Mouse (Mus musculus) urinary bladder, postnatal 14 days (tissue): ENCODE data around the gene St13.

Experiments used
- DNase-seq: peaks from one replicate; pipeline ENCODE4 v3.0.0; 2021; ENCODE audit warnings: low spot score

The St13 gene

DNA sequence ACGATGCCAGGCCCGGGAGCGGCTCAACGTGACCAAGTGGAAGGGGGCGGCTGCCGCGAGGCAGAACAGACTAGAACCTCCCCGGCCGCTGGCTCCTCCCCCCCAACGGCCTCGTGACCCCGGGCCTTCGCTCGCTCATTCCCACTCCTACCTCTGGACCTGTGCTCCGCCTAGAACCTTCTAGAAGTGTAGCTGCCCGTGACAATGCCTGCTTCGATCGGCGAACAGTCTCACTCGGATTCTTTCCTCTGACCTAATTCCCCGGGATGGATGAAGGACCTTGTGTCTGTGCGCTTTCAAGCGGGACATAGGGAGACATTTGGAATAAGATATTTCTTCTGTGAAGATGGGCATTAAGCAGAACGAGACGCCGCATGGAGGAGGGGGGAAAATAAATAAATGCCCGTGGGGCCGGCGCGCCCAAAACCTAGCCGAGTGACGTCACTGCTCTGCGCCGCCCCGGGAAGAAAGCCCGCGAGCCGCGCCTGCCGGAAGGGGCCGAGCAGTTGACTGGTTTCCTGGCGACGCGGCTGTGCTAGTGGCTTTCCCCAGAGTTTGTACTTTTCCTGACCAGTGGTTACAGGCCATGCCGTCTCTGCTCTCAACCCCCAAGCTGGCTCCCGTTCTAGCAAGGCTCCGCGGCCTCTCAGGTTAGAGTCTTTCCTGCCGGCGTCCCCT is at the start of gene St13, which contains the start of gene Xpnpep3:
Gene St13 (minus strand): TSS at position 440 of the 678 bp plus-strand sequence.
Gene Xpnpep3 (plus strand): TSS at position 501 of the 678 bp plus-strand sequence.
- DNase-seq = peak; percentile 97

DNA sequence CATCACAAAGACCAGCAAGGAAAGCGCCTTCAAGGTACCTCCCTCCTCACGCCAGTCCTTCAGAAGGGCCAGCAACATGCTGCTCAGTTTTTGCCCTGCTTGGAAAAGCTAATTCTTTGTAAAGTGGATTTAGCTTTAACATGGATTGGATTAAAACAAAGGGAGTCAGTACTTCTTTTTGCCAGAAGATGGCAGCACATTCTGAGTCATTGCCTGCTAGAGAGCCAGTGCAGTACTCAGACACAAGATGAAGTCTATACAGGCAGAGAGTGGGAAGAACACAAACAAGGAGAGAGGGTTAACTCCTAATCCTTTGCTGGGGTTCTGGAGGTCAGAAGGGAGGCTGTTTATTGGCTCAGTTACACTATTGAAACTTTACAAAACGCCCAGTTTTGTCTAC is 48.6 kb upstream of the St13 start:
- DNase-seq = peak; percentile 68

DNA sequence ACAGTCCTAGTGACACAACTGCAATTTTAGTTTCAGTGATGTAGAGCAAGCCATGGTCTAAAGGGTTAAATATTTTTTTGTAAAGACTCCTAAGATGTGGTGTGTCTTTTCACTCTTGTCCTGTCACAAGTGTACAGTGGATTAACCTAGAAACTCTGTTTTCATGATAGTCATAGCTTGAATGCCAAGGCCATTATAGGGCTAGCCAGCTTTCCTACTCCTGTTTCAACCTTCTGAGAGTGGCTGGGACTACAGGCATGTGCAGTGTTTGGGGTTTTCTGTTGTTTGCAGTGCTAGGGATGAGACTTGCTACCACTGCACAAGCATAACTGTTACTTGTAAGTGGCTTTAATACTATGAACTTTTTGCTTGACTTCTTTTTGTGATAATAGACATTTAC is 39.4 kb upstream of the St13 start:
- no peak for DNase-seq

DNA sequence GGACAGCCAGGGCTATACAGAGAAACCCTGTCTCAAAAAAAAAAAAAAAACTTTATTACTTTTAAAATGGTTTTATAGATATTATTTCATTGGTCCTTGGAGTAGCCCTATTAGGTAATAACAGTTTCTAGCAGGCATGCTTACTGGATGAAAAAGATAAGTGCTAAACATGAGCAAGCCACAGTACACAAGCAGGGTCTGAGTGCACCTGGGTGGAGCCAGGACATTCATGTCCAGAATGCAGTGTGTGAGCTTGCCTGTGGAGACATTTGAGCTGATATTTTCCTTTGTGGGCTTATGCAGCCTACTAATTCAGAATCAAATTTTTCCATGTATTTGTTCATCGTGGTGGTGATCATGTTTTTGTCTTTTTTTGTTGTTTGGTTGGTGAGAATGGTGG is 38.5 kb upstream of the St13 start:
- no peak for DNase-seq

DNA sequence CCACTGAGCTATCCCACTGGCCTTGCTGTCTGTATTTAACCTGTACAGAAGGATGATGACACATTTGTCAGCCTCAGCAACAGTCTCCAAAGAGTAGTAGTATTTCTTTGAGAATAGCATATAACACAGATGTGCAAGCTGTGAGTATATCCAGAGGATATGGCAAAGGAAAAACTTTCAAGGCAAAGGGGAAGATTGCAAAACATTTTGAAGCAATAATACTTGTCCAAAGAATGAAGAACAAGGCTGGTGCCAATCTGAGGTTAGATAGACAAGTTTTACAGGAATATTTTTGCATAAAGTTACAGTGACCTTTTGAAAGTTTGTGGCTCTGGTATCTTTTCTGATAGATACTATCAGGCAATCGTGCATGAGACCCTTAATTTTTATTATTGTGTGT is 31.3 kb upstream of the St13 start:
- DNase-seq = no peak

DNA sequence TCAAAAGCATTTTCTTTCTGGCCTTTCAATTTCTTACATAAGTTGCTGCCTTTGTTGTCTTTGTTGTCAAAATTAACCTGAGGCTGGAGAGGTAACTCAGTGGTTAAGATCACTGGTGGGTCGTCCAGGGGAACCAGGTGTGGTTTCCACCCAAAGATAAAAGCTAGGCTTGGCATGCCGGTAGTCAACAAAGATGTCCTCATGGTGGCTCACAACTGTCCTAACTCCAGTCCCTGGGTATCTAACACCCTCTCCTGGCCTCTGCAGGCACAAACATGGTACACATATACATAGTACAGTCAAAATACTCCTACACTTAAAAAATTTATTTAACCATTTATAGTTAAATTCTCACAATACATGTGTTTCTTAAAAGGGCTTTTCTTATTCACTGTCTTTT is 28.1 kb upstream of the St13 start:
- no peak for DNase-seq

DNA sequence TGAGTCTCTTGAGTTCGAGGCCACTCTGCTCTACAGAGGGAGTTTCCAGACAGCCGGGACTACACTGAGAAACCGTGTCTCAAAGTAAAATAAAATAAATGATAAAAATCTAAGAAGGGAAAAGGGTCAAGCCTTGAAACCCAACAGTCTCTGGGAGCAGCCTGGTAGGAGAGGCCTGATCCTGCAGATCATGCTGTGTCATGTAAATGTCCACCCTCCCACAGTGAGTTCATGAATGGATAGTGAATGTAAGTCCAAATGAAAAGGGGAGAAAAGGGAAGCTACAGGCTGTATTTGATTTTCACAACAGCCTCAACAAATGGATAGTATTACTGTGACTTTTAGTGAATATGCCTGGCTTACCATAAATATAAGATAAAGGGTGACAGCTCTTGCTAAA is 25.4 kb upstream of the St13 start:
- DNase-seq = no peak

DNA sequence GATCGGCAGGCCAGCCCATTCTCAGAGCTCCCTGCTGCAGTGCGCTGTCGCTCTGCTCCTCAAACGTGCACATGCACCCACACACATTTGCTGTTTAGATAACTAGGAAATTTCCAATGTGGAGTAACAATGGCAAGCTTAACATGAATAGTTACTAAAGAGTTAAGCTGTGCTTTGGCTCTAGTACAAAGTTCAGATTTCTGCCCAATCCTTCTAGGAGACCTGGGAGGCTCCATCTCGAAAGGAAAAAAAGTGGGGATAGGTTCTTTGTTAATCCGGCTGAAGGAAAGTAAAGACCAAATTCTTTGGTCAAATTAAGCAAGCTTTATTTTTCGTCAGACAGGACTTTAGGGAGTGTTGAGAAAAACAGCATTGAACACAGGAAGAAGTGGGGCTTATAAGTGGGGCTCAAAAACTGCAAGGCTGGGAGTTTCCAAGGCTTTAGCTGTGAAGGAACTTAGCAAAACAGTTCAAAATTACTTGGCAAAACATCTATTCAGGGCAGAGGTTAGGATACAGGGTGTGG is 22.3 kb upstream of the St13 start:
- no peak for DNase-seq

DNA sequence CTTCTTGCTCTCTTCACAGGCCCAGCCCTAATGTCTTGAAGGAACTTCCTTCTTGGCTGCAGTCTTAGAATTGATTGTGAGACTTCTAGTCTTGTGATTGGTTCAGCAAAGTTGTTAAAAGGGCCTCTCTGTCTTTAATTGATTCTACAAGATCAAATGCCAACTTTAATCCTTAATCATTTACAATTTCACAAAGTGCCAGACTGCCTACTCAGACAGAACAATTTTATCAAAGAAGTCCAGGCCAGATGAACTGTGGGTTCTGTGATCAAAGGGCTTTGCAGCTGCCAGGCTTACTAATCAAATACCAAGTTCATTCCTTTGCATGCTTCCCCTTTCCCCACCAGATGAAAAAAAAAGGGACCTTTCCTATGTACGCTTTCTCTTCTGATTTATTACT is 21.6 kb upstream of the St13 start:
- DNase-seq = no peak

DNA sequence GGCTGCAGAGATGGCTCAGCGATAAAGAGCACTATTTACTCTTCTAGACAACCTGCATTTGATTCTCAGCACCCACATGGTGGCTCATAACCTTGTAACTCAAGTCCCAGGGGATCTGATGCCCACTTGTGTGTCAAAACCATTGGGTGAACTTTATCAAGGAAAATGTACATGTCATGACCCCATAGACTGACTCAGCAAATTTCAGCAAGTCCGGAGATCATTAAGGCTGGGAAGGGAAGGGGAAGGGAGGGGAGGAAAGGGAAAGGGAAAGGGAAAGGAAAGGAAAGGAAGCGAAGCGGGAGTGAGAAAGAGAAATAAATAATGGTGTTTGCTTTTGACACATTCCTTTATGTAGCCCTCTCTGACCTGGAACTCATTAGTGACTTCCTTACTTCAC is 18.2 kb upstream of the St13 start:
- DNase-seq = no peak

DNA sequence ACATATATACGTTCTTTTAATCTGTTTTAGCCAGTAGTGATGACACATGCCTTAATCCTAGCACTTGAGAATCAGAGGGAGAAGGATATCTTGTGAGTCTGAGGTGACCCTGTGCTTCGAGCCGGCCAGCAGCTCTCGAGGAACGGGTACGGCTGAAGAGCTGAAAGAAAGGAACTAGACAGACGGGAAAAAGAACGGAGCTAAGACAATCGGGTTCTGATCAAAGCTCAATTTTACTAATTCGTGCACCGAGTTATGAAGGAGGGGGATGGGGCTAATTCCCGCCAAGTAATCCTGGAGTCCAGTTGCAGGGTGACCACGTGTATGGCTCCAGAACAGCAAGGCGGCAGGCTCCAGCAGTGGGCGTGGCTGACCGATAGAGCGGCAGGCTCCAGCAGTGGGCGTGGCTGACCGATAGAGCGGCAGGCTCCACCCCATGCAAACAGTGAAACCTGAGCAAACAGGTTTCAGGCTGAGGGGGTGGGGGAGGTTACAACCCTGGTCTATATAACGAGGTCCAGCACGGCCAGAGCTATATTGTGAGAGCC is 17.0 kb upstream of the St13 start:
- peak; percentile 81 for DNase-seq

DNA sequence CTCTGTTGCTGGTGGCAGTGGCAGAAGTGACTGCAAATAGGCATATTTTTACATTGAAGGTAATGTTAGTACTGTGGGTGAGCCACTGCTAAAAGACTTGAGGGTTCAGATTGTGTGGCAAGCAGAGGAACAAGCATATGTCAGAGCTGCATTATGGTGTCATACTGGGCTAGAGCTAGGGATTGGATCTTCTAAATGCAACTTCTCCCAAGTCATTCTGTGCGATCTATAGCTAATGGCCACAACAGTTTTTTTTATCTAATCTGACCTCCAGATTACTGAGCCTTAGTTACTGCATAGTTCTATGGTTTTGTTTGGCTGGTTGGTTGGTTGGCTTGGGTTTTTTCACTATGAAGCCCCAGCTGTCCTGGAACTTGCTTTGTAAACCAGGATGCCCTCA is 8.3 kb upstream of the St13 start, which contains the start of gene Dnajb7:
Gene Dnajb7 (minus strand): TSS at position 101 of the 400 bp plus-strand sequence.
- no peak for DNase-seq

DNA sequence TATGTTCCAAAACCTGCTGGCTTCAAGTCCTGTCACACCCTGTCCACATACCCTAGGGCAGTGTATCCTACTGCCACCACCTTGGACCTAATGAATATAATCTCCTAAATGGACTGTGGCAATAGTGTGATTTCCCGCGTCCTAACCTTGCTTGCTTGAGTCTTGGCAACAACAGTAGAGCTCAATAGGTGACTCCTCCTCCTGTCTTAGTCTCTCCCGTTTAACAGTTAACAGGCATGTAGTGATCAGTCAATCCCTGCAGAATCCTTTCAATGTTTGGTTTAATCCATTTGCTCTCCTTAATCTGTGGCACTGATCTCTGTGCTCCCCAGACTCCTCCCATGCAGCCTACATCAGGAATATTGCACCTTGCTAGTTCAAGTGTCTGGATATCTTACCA is 5.1 kb upstream of the St13 start:
- DNase-seq = no peak

DNA sequence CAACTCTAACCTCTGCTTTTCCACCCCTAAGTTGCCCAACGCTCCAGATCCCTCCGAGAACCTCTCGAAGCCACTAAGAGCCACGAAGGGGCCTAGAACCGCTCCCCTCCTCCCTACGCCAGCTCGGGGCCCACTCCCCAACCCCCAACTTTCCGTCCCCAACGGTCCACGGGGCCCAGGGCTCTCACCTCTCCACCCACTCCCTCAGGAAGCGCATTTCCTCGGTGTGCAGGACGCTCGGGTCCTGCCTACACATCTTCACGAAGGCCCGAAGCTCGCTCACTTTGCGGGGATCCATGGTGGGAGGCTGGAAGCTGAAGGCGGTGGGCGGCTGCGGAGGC is 610 bp downstream of the St13 start:
- DNase-seq = no peak

DNA sequence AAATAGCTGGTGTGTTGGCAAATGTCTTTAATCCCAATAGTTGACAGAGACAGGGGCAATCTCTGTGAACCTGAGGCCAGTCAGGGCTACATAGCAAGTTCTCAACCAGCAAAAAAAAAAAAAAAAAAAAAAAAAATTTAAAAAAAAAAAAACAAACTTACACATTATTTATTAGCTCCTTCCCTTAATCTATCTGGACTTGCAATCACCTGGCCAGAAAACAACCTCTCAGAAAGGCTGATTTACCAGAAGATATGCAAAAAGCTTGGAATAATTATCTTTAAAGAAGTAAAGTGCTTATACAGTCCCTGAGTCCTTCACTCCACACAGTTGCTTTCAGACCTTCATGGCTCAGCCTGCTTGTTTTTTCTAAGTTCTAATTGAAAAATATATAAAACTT is 1.7 kb downstream of the St13 start:
- DNase-seq = no peak

DNA sequence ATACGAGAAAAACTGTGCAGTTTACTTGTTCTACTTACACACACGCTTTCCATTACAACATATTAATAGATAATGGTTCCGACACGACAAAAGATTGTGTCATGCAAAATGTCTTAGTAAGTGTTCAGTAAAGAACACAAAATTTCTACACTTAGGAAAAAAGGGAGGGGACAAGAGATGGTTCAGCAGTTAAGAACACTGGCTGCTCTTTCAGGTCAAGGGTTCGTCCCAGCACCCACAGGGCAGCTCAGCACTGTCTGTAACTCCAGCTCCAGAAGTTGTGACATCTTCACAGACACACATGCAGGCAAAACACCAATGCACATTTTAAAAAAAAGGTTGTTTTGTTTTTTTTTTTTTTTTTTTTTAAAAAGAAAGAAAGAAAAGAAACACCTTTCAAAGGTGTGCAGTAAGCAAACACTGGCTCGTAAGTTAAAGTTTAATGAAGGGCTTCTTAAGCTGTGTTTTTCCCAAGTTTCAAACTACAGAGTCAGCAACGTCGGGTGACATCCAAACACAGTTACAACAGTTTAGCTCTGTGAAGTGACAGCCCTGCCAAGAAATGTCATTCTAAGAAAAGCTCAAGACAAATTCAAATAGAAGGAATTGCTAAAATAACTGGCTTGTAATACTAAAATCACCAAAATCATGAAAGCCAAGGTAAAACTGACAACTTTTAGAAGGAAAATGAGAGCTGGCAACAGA is 5.5 kb downstream of the St13 start:
- no peak for DNase-seq

DNA sequence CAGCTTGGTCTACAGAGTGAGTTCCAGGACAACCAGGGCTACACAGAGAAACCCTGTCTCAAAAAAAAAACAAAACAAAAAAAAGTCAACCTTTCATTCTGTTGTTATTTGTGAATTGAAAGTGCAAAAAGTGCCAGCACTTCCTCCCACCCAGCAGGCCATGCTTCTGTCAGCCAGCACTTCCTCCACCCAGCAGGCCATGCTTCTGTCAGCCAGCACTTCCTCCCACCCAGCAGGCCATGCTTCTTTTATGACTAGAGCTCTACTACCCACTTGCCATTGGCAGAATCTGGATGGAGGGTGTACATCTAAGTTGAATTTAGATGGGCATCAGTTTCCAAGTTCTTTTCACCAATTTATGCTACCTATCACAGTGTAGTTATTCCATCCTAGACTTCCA is 6.9 kb downstream of the St13 start:
- no peak for DNase-seq

DNA sequence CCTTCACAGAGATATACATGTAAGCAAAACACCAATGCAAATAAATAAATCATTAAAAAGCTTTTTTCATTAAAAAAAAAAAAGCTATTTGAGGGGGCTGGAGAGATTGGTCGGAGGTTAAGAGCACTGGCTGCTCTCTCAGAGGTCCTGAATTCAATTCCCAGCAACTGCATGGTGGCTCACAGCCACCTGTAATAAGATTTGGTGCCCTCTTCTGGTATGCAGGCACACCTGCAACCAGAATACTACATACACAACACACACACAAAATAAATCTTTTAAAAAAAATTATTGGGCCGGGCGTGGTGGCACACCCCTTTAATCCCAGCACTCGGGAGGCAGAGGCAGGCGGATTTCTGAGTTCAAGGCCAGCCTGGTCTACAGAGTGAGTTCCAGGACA is 13.6 kb downstream of the St13 start:
- no peak for DNase-seq

DNA sequence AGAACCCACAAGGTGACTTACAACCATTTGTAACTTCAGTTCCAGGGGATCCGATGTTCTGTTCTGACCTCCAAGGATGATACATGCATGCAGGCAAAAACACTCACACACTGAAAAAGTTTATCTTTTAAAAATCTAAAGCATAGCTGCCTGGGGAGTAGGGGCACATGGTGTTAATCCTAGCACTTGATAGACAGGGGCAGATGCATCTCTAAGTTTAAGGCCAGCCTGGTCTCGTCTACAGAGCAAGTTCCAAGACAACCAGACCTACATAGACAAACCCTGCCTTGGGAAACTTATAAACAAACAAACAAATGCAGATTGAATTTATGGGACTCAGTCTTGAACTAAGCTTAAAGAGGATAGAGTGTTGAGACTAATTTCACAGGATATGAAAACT is 21.0 kb downstream of the St13 start:
- DNase-seq = no peak

DNA sequence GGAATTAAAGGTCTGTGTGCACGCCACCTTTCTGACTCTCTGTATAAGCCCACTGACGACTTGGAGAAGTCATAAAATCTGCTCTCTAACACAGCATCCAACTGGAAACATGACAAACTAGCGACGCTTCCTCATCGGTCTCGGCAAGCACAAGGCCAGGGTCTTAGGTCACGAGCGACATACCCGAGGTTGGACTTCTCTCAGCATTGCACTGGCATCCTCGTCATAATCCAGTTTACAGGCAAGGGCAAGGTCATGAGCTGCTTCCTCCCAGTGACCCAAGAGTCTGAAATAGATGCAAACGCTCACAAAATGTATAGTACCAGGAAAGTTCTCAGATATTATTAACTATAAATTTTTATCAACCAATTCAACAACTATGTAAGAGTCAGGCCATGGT is 25.3 kb downstream of the St13 start:
- no peak for DNase-seq

DNA sequence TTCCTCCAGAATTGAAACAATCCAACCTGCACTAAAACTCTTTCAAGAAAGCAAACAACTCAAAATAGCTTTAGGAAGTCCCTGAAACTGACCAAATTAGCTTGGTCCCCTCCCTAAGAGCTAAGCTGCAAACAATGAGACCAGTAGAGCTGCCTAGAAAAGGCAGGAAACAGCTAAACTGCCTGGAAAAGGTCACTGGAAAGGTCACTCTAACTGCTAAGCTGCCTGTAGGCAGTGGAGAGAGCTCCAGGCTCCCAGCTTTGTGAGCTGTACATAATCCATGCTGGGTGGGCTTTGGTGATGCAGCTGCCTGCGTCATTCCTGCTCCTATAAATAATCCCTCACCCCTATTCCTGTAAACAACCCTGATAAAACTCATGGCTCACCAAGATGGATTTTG is 29.5 kb downstream of the St13 start:
- DNase-seq = no peak

DNA sequence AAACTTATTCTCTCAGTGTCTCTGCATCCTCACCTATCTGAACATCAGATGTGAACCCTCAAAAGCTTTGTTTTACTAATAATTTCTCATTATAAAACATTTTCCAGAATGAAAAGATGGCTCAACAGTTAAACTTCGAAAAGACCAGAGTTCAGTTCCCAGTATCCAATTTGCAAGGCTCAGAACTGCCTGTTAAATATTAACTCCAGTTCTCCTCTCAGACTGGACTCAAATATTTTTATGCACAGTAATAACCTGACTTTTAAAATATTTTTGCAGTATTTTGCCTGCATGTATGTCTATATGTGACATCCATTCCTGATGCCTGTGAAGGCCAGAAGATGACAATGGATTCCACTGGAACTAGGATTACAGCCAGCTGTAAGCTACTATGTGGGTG is 31.3 kb downstream of the St13 start:
- DNase-seq = no peak

DNA sequence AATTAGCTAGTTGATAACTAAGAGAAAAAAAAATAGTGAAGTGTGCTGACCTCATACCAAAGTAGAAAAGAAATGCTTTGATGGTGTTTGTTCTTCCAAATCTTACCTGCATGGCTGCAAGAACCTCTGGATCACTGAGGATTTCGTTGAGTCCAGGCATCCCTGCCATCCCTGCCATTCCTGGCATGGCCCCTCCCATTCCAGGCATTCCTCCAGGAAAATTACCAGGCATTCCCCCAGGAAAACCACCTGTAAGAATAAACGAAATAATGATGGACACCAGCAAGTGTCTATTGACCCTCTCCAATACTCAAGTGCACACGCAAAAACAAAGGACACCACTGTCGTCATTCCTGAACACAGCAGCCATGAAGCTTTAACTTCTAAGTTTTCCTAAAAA is 33.6 kb downstream of the St13 start:
- no peak for DNase-seq

DNA sequence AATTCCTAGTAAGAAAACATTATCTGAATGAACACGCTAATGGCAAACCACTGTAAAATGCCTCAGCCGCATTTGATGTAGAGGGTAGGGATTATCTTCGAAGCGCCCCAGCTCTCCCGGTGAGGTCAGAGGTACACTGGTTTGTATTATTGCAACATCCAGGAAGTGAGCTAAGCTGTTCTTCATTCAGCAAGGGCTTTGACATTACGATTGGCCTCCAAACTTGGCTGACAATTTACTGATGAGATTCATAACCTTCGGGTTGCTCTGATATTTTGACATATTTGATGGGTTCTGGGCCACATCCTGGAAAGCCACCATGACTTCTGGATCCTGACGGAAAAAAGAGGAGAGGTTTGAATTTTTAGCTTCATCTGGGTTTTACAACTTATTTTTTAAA is 34.6 kb downstream of the St13 start:
- DNase-seq = no peak
